8 mouse cellular contexts compared by ENCODE assay signal in genomic region chr11:95337129-95337813, GRCm38 (mm10). TPM values are rescaled to one million over a fixed set of nuclear protein-coding genes. Genes with fewer than 3 reads are reported as not detected.
A peak's percentile ranks its signal among the peaks of the same experiment; 100 is the strongest.
DNase-seq lines count a peak whose midpoint lies in the region; ATAC-seq and TF ChIP-seq lines count a peak whose summit lies in the region.

No protein-coding gene starts in this region.

- H3K4me2 ChIP-seq in hindbrain, embryonic 11.5 days (replicated peaks; ENCODE audit: low read depth, low read length), result peak overlapping the region; percentile 89

- H3K9me3 ChIP-seq in hindbrain, embryonic 11.5 days (ENCODE audit: control insufficient read depth, low read length), result no peaks in the 10 kb centered on the region
- no peaks in the 10 kb centered on the region for H3K9me3 ChIP-seq in megakaryocyte, embryonic 14.5 days

- H3K4me3 ChIP-seq in bone marrow, adult 2 months (replicated peaks; ENCODE audit: control insufficient read depth, low read depth, low read length), result peak overlapping the region; percentile 98
- H3K4me3 ChIP-seq in hindbrain, embryonic 11.5 days (ENCODE audit: low read depth, low read length), result peak overlapping the region; percentile 85
- H3K4me3 ChIP-seq in megakaryocyte, embryonic 14.5 days (replicated peaks), result peak overlapping the region; percentile 95

- no peaks in the 10 kb centered on the region for H3K27me3 ChIP-seq in hindbrain, embryonic 11.5 days (ENCODE audit: control insufficient read depth, insufficient read depth, low read length)
- H3K27me3 ChIP-seq in megakaryocyte, embryonic 14.5 days (replicated peaks), result no peaks in the 10 kb centered on the region

- H3K9ac ChIP-seq in hindbrain, embryonic 11.5 days (ENCODE audit: low read depth, low read length), result peak overlapping the region; percentile 70

- peak; percentile 83 for DNase-seq in ES-CJ7 (ENCODE audit: low read depth, low spot score)
- DNase-seq in forelimb bud, embryonic 11.5 days (ENCODE audit: low read depth, low spot score), result peak; percentile 69
- peak; percentile 78 for DNase-seq in hindbrain, embryonic 11.5 days (ENCODE audit: low spot score)
- peak; percentile 25 to 26 for DNase-seq in left cerebral cortex, postnatal 25 days (ENCODE audit: low spot score in 2 of 2)
- peak; percentile 31 to 39 for DNase-seq in right cerebral cortex, adult 2 months (ENCODE audit: low spot score in 2 of 2)
- DNase-seq in urinary bladder, postnatal 25 days (ENCODE audit: low spot score), result peak; percentile 49

- H3K4me1 ChIP-seq in bone marrow, adult 2 months (ENCODE audit: control insufficient read depth, insufficient read depth, low read length), result peaks cover 9% of the 10 kb centered on the region
- peaks cover 2% of the 10 kb centered on the region; the same call in 1 of the 2 replicates for H3K4me1 ChIP-seq in hindbrain, embryonic 11.5 days (replicated peaks; ENCODE audit: control insufficient read depth, insufficient read depth, low read length)
- peaks cover 79% of the 10 kb centered on the region for H3K4me1 ChIP-seq in megakaryocyte, embryonic 14.5 days

- WGBS in bone marrow, adult 2 months, result under 1% methylated on average over 50 of the region's 50 CpGs
- under 1% methylated on average over 45 of the region's 50 CpGs for WGBS in hindbrain, embryonic 11.5 days

- peak; percentile 85 for ATAC-seq in hindbrain, embryonic 11.5 days (ENCODE audit: low FRiP score)

- no peaks in the 10 kb centered on the region for H3K36me3 ChIP-seq in hindbrain, embryonic 11.5 days (ENCODE audit: control insufficient read depth, insufficient read depth, low read length)
- peaks cover 2% of the 10 kb centered on the region for H3K36me3 ChIP-seq in megakaryocyte, embryonic 14.5 days (replicated peaks; ENCODE audit: low read length)

- H3K27ac ChIP-seq in bone marrow, adult 2 months (ENCODE audit: control insufficient read depth, insufficient read depth, low read depth, low read length, poor library complexity), result peak overlapping the region; percentile 95
- H3K27ac ChIP-seq in hindbrain, embryonic 11.5 days (ENCODE audit: low read depth, low read length), result no peak overlapping the region

- TF ChIP-seq POLR2A in bone marrow, adult 2 months (IDR thresholded peaks at IDR 0.05; ENCODE audit: borderline replicate concordance, control insufficient read depth, low read depth, low read length), result peak; percentile 49; the same call in 1 of the 2 replicates

- no peak for TF ChIP-seq CTCF in bone marrow, adult 2 months (IDR thresholded peaks at IDR 0.05; ENCODE audit: control insufficient read depth, insufficient read depth, low read length)

- intact Hi-C loops in left cerebral cortex, postnatal 25 days (cut with DNase I), result no loop called here

RNA-seq across cellular contexts. Expression of gene Fam117a, which starts 0.5 kb away (rescaled TPM):
- 167 and 178 TPM in 2 replicates for polyA plus RNA-seq in bone marrow, adult 2 months (2011; ENCODE audit: insufficient read depth, insufficient read length, low replicate concordance, missing spikeins)
- 8.3 and 11.1 TPM in 2 replicates for polyA plus RNA-seq in hindbrain, embryonic 11.5 days (2014; fragmentation: Nextera tagmentation; extraction: Ambion mirVana)
- 1 to 10 TPM; 2.5 to 3.8 TPM for total RNA-seq in left cerebral cortex, postnatal 25 days (2021)
- 42.4 and 44.8 TPM in 2 replicates for polyA plus RNA-seq in megakaryocyte, embryonic 14.5 days (2012; ENCODE audit: insufficient read depth, low replicate concordance)

RNA-seq across cellular contexts. Expression of gene Kat7, which starts 27.2 kb away (rescaled TPM):
- 26.3 and 39.0 TPM in 2 replicates for polyA plus RNA-seq in bone marrow, adult 2 months (2011; ENCODE audit: insufficient read depth, insufficient read length, low replicate concordance, missing spikeins)
- polyA plus RNA-seq in hindbrain, embryonic 11.5 days (2014; fragmentation: Nextera tagmentation; extraction: Ambion mirVana), result 63.8 and 79.7 TPM in 2 replicates
- 10 to 100 TPM; 67.5 to 70.1 TPM for total RNA-seq in left cerebral cortex, postnatal 25 days (2021)
- polyA plus RNA-seq in megakaryocyte, embryonic 14.5 days (2012; ENCODE audit: insufficient read depth, low replicate concordance), result 0.48 and 11.7 TPM in 2 replicates

RNA-seq across cellular contexts. Expression of gene Slc35b1, which starts 47.2 kb away (rescaled TPM):
- polyA plus RNA-seq in bone marrow, adult 2 months (2011; ENCODE audit: insufficient read depth, insufficient read length, low replicate concordance, missing spikeins), result 34.9 and 49.3 TPM in 2 replicates
- 134 and 143 TPM in 2 replicates for polyA plus RNA-seq in hindbrain, embryonic 11.5 days (2014; fragmentation: Nextera tagmentation; extraction: Ambion mirVana)
- 10 to 100 TPM; 65.6 to 66.0 TPM for total RNA-seq in left cerebral cortex, postnatal 25 days (2021)
- 11.3 and 13.2 TPM in 2 replicates for polyA plus RNA-seq in megakaryocyte, embryonic 14.5 days (2012; ENCODE audit: insufficient read depth, low replicate concordance)

Comparison
In these comparisons a context has a peak if more than half of its experiments do, and no peak if none do; other contexts are left out.
1. DNase-seq: peak in every context shown above with its lines; median percentile 83 in ES-CJ7; 78 in hindbrain, embryonic 11.5 days; 69 in forelimb bud, embryonic 11.5 days; 49 in urinary bladder, postnatal 25 days; 35 in right cerebral cortex, adult 2 months; 26 in left cerebral cortex, postnatal 25 days.